Mouse (Mus musculus) embryonic fibroblast, embryonic 13.5 days (primary cell): Measurements from ENCODE around the gene Fto.

ENCODE experiments used
- CTCF ChIP-seq: IDR thresholded peaks from 2 replicates; pipeline ENCODE4 v1.5.1; 2011; ENCODE audit warnings: mild to moderate bottlenecking, control low read depth, low read length, moderate library complexity, borderline replicate concordance; ENCODE audit not compliant: insufficient read depth
- POLR2A ChIP-seq: IDR thresholded peaks from 2 replicates; pipeline ENCODE4 v1.6.1; 2011; ENCODE audit warnings: low read depth, mild to moderate bottlenecking, control low read depth, low read length, moderate library complexity

- TF ChIP-seq CTCF: no peak
- no peak for TF ChIP-seq POLR2A
Observed at GRCm38 (mm10) chr8:91436036-91436435, 122.7 kb downstream of the Fto start.
